Mouse (Mus musculus) left cerebral cortex, adult 2 months (tissue): ENCODE measurements around the gene Ldlrad3. TPM values are rescaled to one million over a fixed set of nuclear protein-coding genes. Genes with fewer than 3 reads are reported as not detected.
A peak's percentile ranks its signal among the peaks of the same experiment; 100 is the strongest.

Experiments
- DNase-seq, 2 experiments: peaks; one replicate each; pipeline ENCODE4 v3.0.0; 2021 to 2022; ENCODE audit warnings: low spot score in 2 of 2, mixed read lengths in 1 of 2; ENCODE audit errors: extremely low spot score in 1 of 2
- H3K27ac ChIP-seq: fragments of 200-600 bp; 2 replicates; pipeline ENCODE4 v1.8.1; 2022
- H3K4me3 ChIP-seq: fragments of 200-600 bp; 2 replicates; pipeline ENCODE4 v1.8.1; 2022
- CTCF ChIP-seq: fragments of 200-600 bp; IDR thresholded peaks from 2 replicates; pipeline ENCODE4 v1.8.1; 2022; ENCODE audit warnings: antibody characterized with exemption, mild to moderate bottlenecking, moderate library complexity
- intact Hi-C: fragments of 180-260 bp; cut with DNase I; formaldehyde crosslinking; loops from one replicate; pipeline ENCODE4 v1.15.1; 2025
- total RNA-seq, 2 experiments: library from RNA; stranded (reverse); gene quantifications; 2 replicates each; pipeline ENCODE4 v1.2.3; 2021

Ldlrad3 gene
- total RNA-seq, 2 experiments from 2014 or later: 9.1 to 10.3 TPM

- intact Hi-C loops: no loop called here
Measured at GRCm38 (mm10) chr2:101998911-101999572, 187.1 kb downstream of the Ldlrad3 start.

DNA sequence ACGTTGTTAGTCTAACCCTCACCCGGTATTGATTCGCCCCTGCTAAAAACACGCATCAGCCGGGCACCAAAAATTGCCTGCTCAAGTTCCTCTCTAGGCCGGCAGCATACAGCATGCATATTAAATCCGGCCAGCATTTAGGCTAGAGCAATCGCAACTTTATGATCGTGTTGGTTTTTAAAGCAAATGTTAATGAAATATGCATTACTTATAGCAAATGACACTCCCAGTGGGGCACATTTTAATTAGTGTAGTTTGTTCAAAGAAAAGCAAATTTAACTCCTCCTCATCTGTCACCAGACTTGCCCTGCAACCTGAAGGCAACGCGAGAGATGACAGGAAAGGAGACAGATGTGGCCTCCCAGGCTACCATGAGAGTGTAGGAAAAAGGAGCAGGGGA is 189.2 kb downstream of the Ldlrad3 start:
- no peak for DNase-seq
- no peak overlapping the region for H3K27ac ChIP-seq
- no peak overlapping the region for H3K4me3 ChIP-seq
- intact Hi-C loops: no loop called here
- no peak for TF ChIP-seq CTCF

More at GRCm38 (mm10) chr2:101998911-101999572, 187.1 kb downstream of the Ldlrad3 start:
- H3K27ac ChIP-seq: no peak overlapping the region
- no peak for DNase-seq
- H3K4me3 ChIP-seq: no peak overlapping the region
- no peak for TF ChIP-seq CTCF

GRCm38 (mm10) chr2:101992574-101993310 is 193.4 kb downstream of the Ldlrad3 start:
- Histone ChIP-seq H3K27ac (no peak overlapping the region), H3K4me3 (no peak overlapping the region)
- no peak for DNase-seq
- no peak for TF ChIP-seq CTCF
- intact Hi-C loops: no loop called here

DNA sequence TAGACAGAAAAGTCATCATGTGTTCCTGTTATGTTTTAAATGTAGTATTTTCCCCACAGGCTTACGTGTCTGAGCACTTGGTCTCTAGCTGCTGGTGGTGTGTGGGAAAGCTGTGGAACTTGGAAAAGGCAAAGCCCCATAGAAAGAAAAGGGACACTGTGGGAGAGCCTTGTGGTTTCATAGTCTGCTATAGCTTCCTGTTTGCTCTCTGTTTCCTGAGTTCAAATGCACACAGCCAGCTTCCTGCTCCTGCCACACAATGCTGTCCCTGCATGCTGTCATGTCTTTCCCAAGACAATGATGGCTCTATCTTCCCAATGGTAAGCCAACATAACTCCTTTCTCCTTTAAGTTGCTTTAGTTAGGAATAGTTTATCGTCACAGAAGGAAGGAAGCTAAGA is 194.5 kb downstream of the Ldlrad3 start:
- no peak overlapping the region for H3K27ac ChIP-seq
- intact Hi-C loops: no loop called here
- H3K4me3 ChIP-seq: no peak overlapping the region
- DNase-seq: no peak
- TF ChIP-seq CTCF: no peak

DNA sequence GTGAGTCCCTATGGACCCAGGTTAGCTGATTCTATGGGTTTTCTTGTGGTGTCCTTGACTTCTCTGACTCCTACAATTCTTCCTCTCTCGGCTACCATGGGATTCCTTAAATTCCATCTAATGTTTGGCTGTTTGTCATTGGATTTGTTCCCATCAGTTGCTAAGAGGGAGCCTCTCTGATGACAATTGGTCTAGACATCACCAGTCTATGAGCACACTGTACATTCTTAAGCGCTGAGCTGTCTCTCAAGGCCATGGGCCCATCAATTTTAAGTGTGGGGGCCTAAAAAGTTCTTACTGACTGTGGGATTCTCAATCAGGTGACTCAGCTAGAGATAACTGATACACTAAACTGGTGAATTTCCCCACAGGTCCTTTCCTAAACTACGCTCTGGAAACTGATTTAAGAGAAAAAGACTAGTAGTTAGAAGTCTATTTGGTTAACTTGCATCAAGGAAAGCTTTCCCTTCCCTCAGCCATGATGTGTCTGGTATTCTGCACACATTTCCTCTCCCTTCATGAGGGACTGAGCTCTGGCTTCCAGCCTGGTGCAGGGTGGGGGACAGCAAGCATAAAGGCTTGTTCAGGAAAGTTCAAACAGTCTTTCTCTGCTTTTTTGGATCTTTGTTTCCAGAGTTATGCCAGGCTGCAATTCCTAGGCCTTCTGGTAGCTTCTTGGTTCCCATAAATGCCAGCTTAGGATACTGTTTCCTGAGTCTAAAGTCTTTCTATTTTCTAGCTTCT is 199.7 kb downstream of the Ldlrad3 start:
- intact Hi-C loops: no loop called here
- Histone ChIP-seq H3K27ac (no peak overlapping the region), H3K4me3 (no peak overlapping the region)
- DNase-seq: no peak
- TF ChIP-seq CTCF: no peak

DNA sequence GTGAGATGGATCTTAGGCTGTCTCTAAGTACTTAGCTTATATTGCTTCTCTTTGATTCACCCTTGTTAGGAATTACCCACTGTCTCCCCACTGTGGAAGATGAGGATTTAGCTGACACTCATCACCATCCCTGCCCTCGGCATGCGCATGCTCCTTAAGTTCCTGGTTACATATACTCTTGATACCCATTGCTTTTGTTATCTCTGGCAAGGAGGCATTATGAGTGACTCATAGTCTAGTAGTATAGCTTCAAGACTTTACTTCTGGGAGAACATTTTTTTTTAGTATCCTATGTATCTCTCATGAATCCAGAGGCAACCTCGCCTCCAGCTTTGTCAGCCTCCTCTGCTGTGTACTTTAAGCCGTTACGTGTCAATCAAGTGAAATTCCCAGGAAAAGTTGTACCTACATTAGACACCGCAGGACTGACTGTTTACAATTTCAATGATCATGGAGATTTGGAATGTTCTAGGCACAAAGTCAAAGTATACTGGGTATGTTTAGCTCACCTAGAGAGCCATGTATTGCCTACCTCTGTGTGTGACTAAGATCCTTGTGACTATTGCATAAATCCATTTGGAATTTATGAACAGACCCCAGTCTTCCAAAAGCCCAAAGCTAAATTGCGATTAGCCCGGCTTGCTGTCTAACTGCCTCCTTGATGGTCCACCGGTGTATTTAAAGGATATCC is 202.2 kb downstream of the Ldlrad3 start:
- intact Hi-C loops: loop anchor here (1.0 to 5.0 kb wide), 3 partner anchors 48 to 468 kb away; partner anchors contain the start of gene Fjx1
- no peak for TF ChIP-seq CTCF
- no peak for DNase-seq
- no peak overlapping the region for H3K4me3 ChIP-seq
- H3K27ac ChIP-seq: peak overlapping the region; percentile 42

DNA sequence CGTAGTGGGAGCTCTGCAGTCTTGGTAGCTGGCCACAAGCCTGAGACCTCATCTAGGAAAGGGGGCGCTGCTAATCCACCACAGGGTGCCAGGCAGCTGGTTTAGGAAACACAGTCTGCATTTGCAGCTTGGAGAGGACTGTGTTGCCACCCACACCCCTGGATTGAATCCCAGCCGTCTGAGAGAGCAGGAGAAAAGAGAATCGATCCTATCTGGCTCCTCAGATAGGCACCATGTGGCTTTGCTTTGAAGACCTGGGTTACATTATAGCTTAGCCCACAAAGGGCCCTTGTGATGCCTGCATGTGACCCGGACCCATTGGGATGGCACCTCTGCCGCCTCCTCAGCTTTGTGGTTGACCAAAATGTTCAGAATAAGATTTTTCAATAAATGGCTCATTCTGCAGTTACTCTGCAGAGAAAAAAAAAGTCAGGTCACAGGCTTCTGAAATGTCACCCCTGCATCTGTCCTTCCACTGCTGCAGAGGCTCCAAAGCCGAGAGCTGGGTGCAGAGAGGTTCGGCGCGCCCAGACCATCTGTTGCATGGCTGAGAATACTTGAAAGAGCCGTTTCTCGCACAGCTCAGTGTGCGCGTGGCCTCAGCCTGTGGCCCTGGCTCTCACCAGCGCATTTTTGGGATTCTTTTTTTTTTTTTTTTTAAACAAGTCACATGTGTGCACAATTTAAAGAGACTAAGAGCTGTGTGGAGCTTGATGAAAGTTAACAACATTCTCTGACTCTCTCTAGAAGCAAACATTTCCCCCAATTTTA is 202.9 kb downstream of the Ldlrad3 start:
- Histone ChIP-seq H3K27ac (peak overlapping the region; percentile 42), H3K4me3 (no peak overlapping the region)
- TF ChIP-seq CTCF: peak; percentile 52
- intact Hi-C loops: loop anchor here (1.0 to 5.0 kb wide), 3 partner anchors 49 to 469 kb away; partner anchors contain the start of gene Fjx1
- peak; percentile 77 to 82 for DNase-seq

DNA sequence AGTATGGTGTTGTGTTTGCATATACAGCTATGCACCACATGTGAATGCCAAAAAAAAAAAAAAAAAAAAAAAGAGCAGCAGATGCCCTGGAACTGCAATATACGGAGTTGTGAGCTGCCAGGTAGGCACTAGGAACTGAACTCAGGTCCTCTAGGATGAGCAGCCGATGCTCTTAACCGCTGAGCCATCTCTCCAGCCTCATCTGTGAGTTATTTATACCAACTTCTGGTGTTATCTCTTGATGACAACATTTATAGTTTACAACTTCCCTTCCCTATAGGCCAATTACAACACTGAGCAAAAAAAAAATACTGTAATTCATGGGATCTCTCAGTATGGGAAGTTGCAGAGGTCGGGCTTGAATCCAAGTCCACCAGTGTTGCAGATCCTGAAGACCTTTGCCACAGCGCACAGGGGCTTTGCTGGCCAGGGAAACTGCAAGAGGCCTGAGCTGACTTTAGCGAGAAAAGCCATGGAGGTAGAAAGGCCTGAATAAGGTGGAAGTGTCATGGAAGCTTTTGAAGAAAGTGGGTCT is 204.2 kb downstream of the Ldlrad3 start:
- DNase-seq: no peak
- Histone ChIP-seq H3K27ac (no peak overlapping the region), H3K4me3 (no peak overlapping the region)
- TF ChIP-seq CTCF: no peak
- intact Hi-C loops: loop anchor here (5.0 kb wide), 2 partner anchors 75 to 470 kb away; partner anchors contain the start of gene Fjx1

DNA sequence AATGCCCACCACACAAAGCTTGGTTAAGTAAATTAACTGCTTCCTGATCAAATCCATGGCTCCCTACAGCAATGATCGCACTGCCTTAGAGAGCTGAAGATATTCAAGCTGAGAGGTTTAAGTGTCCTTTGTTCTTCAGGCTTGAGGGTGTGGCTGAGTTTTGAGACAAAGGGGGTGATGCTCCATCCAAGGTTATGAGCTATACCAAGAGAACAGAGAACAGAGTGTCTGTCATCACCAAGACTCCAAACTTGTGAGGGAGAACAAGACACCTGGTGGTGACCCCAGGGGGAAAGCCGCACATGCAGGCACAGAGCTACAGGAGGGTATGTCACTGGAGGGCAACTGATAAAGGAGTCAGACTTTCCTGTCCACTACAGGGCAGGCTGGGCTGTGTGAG is 205.0 kb downstream of the Ldlrad3 start:
- no peak for DNase-seq
- intact Hi-C loops: loop anchor here (5.0 kb wide), 2 partner anchors 74 to 471 kb away; partner anchors contain the start of gene Fjx1
- H3K4me3 ChIP-seq: no peak overlapping the region
- no peak for TF ChIP-seq CTCF
- H3K27ac ChIP-seq: no peak overlapping the region

GRCm38 (mm10) chr2:101980456-101980947 is 205.7 kb downstream of the Ldlrad3 start:
- no peak overlapping the region for H3K27ac ChIP-seq
- intact Hi-C loops: loop anchor here (5.0 kb wide), 2 partner anchors 73 to 472 kb away; partner anchors contain the start of gene Fjx1
- DNase-seq: no peak
- no peak overlapping the region for H3K4me3 ChIP-seq
- no peak for TF ChIP-seq CTCF
